Mouse (Mus musculus) lung, embryonic 16.5 days (tissue): ENCODE measurements around the gene Fam227b. TPM values are rescaled to one million over a fixed set of nuclear protein-coding genes. Genes with fewer than 3 reads are reported as not detected.
A peak's percentile ranks its signal among the peaks of the same experiment; 100 is the strongest.

Experiments
- ATAC-seq: fragments of 200-750 bp; cut with Nextera tagmentation; 2 replicates; pipeline ENCODE4 v1.8.0; 2017; ENCODE audit warnings: low read depth, mild to moderate bottlenecking, moderate library complexity
- H3K27ac ChIP-seq: fragments of 300-500 bp; sonication (generic); 2 replicates; pipeline ENCODE4 v1.5.1; 2014; ENCODE audit warnings: mild to moderate bottlenecking, control low read depth, low read length
- H3K27me3 ChIP-seq: fragments of 300-500 bp; sonication (generic); 2 replicates; pipeline ENCODE4 v1.6.1; 2014; ENCODE audit warnings: low read depth, low read length, mixed read lengths; ENCODE audit not compliant: control insufficient read depth, insufficient read depth
- H3K36me3 ChIP-seq: fragments of 300-500 bp; sonication (generic); 2 replicates; pipeline ENCODE4 v1.6.1; 2014; ENCODE audit warnings: low read length; ENCODE audit not compliant: control insufficient read depth, insufficient read depth
- H3K4me1 ChIP-seq: fragments of 300-500 bp; sonication (generic); replicated peaks from 2 replicates; pipeline ENCODE4 v1.6.1; 2014; ENCODE audit warnings: low read length, mixed read lengths; ENCODE audit not compliant: control insufficient read depth, insufficient read depth
- H3K4me2 ChIP-seq: fragments of 300-500 bp; sonication (generic); 2 replicates; pipeline ENCODE4 v1.6.1; 2014; ENCODE audit warnings: low read depth, low read length, control low read depth
- H3K4me3 ChIP-seq: fragments of 300-500 bp; sonication (generic); 2 replicates; pipeline ENCODE4 v1.5.1; 2014; ENCODE audit warnings: mild to moderate bottlenecking, low read length, control low read depth
- H3K9ac ChIP-seq: fragments of 300-500 bp; sonication (generic); 2 replicates; pipeline ENCODE4 v1.6.1; 2014; ENCODE audit warnings: low read length, control low read depth
- H3K9me3 ChIP-seq: fragments of 300-500 bp; sonication (generic); 2 replicates; pipeline ENCODE4 v1.6.1; 2016; ENCODE audit warnings: low read length; ENCODE audit not compliant: control insufficient read depth
- WGBS: fragments of 180-500 bp; shearing (Covaris S2); extraction: QIAGEN DNeasy Blood & Tissue Kit; methylation state at CpG from one replicate; pipeline ENCODE4 v1.1.7; 2014; 5-methylcytosine and 5-hydroxymethylcytosine counted together
- polyA plus RNA-seq: library from polyadenylated mRNA; unstranded; fragments of >200 nt; fragmentation: Nextera tagmentation; extraction: Ambion mirVana; gene quantifications from 2 replicates; pipeline ENCODE4 v1.2.1, GENCODE M21; 2015

Fam227b gene
- polyA plus RNA-seq, 1 experiment from 2014 or later = not detected

DNA sequence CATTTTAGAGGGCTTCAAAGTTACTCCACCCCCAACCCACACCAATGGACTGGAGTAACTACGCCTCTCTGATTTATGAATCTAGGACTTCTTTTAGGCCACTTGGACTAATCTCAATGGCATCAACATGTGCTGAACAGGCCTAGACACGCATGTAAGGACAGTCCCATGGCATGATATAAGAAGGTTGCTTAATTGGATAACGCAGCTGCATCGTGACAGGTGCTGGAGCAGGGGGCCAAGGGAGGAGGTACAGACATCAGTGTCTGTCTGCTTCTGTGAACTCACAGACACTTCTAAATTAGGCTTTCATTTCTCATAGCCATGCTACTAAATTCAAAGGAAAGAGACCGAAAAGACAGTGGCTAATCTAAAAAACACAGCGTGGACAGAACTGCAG lies 110.6 kb downstream of the Fam227b start:
- H3K4me3 ChIP-seq = no peak overlapping the region
- 89% methylated on average over 6 of the region's 6 CpGs for WGBS
- no peaks in the 10 kb centered on the region for H3K27me3 ChIP-seq
- H3K4me2 ChIP-seq = no peak overlapping the region
- no peak for ATAC-seq
- H3K9me3 ChIP-seq = no peaks in the 10 kb centered on the region
- H3K36me3 ChIP-seq = no peaks in the 10 kb centered on the region
- no peak overlapping the region for H3K9ac ChIP-seq
- no peak overlapping the region for H3K27ac ChIP-seq
- no peaks in the 10 kb centered on the region; the same call in none of the 2 replicates for H3K4me1 ChIP-seq

DNA sequence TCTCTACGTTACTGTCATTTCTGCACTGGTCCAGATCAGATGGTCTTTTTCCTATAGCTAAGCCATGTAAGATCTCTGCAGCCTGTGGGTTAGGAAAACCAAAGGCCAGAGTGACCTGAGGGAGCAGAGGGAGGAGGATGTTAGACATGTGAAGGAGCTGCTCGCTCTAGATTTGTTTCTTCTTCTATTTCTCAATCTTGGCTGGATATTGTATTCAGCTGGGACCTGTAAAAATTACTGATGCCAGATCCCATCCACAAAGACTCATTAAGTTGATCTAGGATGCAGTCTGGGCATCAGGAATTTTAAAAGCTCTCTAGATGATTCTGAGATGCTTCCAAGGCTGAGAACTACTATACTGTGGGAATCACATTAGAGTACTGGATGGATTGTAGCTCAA lies 111.2 kb downstream of the Fam227b start:
- Histone ChIP-seq H3K36me3 (no peaks in the 10 kb centered on the region), H3K4me3 (no peak overlapping the region), H3K4me1 (no peaks in the 10 kb centered on the region; the same call in none of the 2 replicates), H3K27me3 (no peaks in the 10 kb centered on the region), H3K4me2 (no peak overlapping the region), H3K27ac (peak overlapping the region; percentile 59), H3K9ac (no peak overlapping the region), H3K9me3 (no peaks in the 10 kb centered on the region)
- WGBS = 74% methylated on average over 2 of the region's 2 CpGs
- ATAC-seq = no peak

DNA sequence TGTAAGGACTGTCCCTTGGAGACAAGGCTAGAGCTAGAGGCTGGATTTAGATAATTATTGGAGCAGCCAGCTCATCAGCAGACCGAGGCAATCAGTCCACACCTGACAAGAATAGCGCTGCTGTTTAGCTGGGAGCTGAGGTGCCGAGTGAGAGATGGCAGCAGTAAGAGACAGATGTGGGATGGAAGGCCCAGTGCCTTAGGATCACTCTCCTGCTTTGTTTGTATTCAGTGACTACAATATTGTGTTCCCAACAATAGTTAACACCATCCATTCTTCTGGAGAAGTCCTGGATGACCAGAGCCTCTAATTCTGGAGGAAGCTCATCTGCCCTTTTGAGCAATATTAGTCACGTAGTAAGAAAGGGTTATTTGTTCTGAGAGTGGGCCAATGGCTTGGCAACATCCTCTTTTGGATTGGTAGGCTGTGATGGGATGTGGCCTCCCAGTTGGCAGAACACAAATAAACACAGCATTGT lies 112.4 kb downstream of the Fam227b start:
- Histone ChIP-seq H3K9ac (no peak overlapping the region), H3K4me2 (peak overlapping the region; percentile 44; the same call in 1 of the 2 replicates), H3K4me1 (no peaks in the 10 kb centered on the region; the same call in none of the 2 replicates), H3K27ac (peak overlapping the region; percentile 86), H3K4me3 (no peak overlapping the region), H3K9me3 (no peaks in the 10 kb centered on the region), H3K27me3 (no peaks in the 10 kb centered on the region), H3K36me3 (no peaks in the 10 kb centered on the region)
- WGBS = 36% methylated on average over 4 of the region's 4 CpGs
- ATAC-seq = peak; percentile 94

DNA sequence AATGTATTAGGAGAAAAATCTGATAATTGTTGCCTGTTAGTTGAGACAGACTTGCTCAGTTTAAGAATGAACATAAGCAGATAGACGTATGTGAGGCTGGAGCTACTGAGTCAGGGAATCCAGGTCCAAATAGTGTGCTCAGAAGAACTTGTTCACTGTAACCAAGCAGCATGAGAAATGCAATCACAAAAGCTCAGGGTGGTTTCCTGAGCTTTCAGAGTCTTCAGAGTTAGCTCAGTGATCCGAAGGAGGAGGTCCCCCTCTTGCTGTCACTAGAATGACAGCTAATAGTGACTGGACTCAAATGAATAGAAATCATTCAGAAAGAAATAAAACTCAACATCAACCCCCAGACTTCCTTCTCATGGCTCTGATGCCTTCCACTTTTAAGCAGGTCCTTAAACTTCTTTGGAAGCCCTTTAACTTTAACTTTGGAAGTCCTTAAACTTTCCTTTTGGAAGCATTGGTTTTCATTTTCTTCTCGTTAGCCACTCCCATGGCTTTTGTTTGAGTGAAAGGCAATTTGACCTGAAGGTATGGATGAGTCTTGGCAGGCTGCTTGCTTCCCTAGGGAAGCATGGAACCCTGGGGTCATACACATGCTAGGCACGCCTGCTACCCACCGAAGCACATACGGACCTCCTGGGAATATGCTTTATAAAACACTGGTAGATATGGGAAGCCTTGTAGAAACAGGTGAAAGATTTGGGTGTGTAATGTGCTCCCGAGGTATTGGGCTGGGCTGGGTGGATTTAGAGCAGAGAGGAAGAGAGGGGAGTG lies 113.4 kb downstream of the Fam227b start:
- H3K9me3 ChIP-seq = no peaks in the 10 kb centered on the region
- ATAC-seq = no peak
- 73% methylated on average over 7 of the region's 7 CpGs for whole genome bisulfite sequencing
- peak overlapping the region; percentile 14; the same call in 1 of the 2 replicates for H3K4me3 ChIP-seq
- H3K4me1 ChIP-seq = peaks cover 2% of the 10 kb centered on the region
- no peaks in the 10 kb centered on the region for H3K27me3 ChIP-seq
- H3K4me2 ChIP-seq = peak overlapping the region; percentile 44
- H3K9ac ChIP-seq = no peak overlapping the region
- H3K36me3 ChIP-seq = no peaks in the 10 kb centered on the region
- peak overlapping the region; percentile 86 for H3K27ac ChIP-seq

DNA sequence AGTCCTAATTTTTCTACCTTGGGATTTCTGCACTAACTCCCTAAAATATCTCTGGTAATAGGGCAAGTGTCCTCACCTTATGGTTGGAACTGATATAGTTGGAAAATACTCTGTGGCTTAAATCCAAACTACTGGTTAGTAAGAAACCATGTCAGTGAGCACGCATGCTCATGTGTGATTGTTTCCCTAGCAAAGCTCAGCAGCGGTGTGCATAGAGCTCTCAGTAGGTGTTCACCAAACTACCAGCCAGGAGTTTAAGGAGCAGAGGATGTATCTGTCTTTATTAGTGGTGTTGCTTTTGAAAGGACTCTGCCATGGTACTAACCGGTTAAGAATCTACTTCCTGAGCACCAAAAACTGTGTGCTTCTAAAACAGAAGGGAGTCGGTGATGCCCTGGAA lies 115.7 kb downstream of the Fam227b start:
- no peaks in the 10 kb centered on the region for H3K9me3 ChIP-seq
- peak overlapping the region; percentile 39 for H3K4me3 ChIP-seq
- peak overlapping the region; percentile 22 for H3K27ac ChIP-seq
- H3K27me3 ChIP-seq = no peaks in the 10 kb centered on the region
- peak overlapping the region; percentile 59 for H3K9ac ChIP-seq
- WGBS = 77% methylated on average over 4 of the region's 4 CpGs
- no peak for ATAC-seq
- no peaks in the 10 kb centered on the region for H3K36me3 ChIP-seq
- H3K4me2 ChIP-seq = peak overlapping the region; percentile 56
- peaks cover 7% of the 10 kb centered on the region for H3K4me1 ChIP-seq

DNA sequence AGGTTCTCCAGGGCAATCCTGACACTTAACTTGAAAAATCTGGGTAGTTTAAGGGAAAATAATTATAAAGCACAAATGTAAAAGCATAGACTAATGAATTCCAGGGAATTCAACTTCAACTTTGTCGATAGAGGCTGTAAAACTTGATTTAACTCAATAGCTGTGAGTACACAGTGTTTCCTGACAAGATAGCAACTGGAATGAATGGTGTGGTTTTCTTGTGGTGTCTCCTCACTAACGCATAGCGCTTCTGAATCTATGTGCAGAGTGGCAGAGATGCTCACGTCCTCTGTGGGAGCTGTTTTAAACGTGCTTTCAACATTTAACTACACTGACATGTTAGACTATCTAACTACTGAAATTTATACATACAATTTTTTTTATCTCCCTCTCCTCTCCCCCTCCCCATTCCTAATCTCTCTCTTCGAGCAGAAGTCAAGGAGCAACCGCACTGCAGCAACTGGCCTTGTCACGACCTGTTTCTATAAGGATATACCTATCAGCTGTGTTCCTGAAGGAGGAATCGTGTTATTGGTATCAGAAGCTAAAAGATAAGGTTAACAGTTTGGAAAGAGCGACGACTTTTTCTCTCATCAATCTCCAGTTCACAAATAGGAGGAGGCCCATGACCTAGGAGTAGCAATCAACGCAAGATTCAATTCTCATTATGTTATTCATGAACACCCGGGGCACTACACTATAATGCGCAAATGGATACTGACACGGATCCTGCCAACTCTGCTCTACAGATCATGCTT lies 116.6 kb downstream of the Fam227b start:
- no peak for ATAC-seq
- H3K4me3 ChIP-seq = peak overlapping the region; percentile 39
- peak overlapping the region; percentile 66 for H3K27ac ChIP-seq
- no peaks in the 10 kb centered on the region for H3K9me3 ChIP-seq
- peaks cover 7% of the 10 kb centered on the region; the same call in 1 of the 2 replicates for H3K4me1 ChIP-seq
- 53% methylated on average over 15 of the region's 15 CpGs for WGBS
- H3K27me3 ChIP-seq = no peaks in the 10 kb centered on the region
- peak overlapping the region; percentile 59 for H3K9ac ChIP-seq
- no peaks in the 10 kb centered on the region for H3K36me3 ChIP-seq
- peak overlapping the region; percentile 56 for H3K4me2 ChIP-seq

DNA sequence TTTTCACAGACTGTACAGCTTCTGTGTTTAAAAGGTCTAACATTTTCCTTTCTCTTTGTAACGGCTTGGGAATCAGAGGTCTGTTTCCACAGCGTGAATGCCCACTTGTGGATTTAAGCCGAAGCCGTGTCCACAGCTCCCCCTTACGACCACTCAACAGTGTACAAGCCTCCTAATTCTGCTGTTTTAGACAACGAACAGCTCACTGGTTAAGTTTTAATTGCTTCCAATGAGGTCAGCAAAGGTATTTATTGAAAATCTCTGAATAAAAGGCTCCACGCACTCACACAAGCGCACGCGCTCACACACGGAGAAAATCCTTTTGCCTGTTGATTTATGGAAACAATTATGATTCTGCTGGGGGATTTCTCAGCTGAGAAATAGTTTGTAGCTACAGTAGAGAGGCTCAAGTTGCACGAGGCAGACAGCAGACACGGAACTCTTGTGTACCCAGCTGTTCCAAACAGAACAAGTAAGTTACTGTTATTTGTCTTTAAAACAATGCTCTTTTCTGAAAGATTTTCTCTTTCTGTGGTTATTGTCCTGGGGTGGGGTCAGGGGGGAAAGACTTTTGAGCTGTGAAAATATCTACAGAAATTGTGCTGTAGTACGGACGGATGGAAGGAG lies 117.3 kb downstream of the Fam227b start, which contains the start of gene Fgf7:
Gene Fgf7, plus strand, starts transcription at position 280 of the 627 bp plus-strand sequence.
- Histone ChIP-seq H3K36me3 (no peaks in the 10 kb centered on the region), H3K27ac (peak within 1 kb of the TSS; percentile 66), H3K27me3 (no peaks in the 10 kb centered on the region), H3K9ac (peak within 1 kb of the TSS; percentile 59), H3K4me1 (peaks cover 7% of the 10 kb centered on the region; the same call in 1 of the 2 replicates), H3K9me3 (no peaks in the 10 kb centered on the region), H3K4me2 (peak within 1 kb of the TSS; percentile 56), H3K4me3 (peak within 1 kb of the TSS; percentile 39)
- ATAC-seq = peak; percentile 51; the same call in 1 of the 2 replicates
- WGBS = 42% methylated on average over 15 of the region's 15 CpGs

DNA sequence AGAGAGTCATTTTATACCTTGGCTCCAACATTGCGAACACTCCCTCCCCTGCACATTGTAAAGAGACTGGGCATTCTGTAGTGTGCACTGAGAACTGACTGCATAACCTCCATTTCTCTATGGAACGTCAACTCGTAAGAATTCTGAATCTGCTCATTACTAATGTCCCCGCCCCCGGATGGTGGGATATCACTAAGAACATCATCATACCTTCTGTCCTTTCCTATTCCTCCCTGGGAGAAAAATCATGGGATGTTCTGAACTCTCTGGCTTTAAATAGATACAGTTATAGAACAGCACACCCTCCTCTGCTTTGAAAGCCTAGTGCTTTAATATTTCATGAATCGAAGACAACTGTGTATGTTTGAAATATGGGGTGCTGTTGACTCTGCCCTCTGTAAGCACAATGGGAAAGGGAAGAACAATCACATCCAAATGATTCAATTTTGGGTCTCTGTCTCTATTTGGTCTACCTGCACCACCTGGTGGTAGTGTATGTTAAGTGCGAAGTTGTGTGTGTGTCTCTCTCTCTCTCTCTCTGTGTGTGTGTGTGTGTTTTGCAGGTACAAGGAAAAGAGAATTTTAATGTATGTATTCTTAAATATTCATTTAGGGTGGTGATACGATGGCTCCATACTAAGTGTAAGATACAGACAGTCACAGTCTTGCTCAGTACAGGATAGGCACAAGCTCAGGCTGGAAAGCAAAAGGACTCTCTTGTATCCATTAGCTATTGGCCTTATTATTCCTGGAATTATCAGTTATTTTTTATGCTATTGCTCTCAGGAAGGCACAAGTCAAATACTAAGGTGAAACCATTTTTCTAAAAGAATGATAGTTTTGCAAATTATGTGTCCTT lies 118.5 kb downstream of the Fam227b start:
- no peak for ATAC-seq
- no peak overlapping the region for H3K4me3 ChIP-seq
- no peaks in the 10 kb centered on the region for H3K27me3 ChIP-seq

More for the DNA sequence above, 118.5 kb downstream of the Fam227b start:
- H3K9me3 ChIP-seq = no peaks in the 10 kb centered on the region
- H3K9ac ChIP-seq = no peak overlapping the region
- no peaks in the 10 kb centered on the region for H3K36me3 ChIP-seq
- H3K4me2 ChIP-seq = no peak overlapping the region
- peak overlapping the region; percentile 17; the same call in 1 of the 2 replicates for H3K27ac ChIP-seq
- 63% methylated on average over 8 of the region's 8 CpGs for WGBS
- peaks cover 7% of the 10 kb centered on the region; the same call in 1 of the 2 replicates for H3K4me1 ChIP-seq
